Mouse (Mus musculus) frontal cortex, adult (tissue): ENCODE measurements around the gene Trhde.
A peak's percentile ranks its signal among the peaks of the same experiment; 100 is the strongest.

ENCODE experiments used
- ATAC-seq: cut with Nextera tagmentation; 2 replicates; pipeline ENCODE4 v1.9.2; 2017; ENCODE audit warnings: mild to moderate bottlenecking, moderate library complexity, mixed read lengths; ENCODE audit not compliant: low TSS enrichment

Gene Trhde

DNA sequence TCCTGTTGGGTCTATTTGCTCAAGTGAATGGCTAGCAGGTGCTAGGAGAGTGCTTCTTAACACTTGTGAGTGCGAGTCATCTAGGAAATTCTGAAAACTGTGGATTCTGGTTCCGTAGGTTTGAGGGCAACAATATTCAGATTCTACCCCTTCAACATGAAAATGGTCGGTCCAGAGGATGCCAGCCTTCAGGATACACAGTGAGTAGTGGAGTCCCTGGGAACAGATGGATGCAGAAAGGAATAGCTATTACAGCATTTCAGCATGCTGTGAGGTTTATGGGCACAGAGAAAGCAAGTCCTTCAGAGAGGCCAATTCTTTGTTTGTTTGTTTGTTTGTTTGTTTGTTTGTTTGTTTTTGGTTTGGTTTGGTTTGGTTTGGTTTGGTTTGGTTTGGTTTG lies 65.7 kb downstream of the Trhde start:
- no peak for ATAC-seq

DNA sequence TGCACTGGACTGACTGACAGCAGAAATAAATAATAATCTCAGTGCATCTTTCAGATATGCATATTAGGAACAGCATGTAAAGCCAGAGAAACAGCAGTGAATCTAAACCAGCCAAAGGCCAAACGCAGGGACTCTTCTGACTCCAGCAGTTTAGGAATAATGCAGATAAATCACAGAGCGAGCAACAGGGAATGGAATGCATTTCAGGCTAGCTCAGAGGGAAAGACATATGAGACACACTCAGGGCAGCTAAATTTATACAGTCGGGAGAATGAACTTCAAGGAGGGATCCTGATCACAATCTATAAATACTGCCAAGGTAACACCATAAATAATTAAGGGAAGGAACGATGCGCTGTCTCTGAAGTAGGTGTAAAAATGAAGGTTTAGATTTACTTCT lies 66.4 kb downstream of the Trhde start:
- ATAC-seq: no peak

GRCm38 (mm10) chr10:114735111-114735510 lies 67.0 kb downstream of the Trhde start:
- no peak for ATAC-seq

- ATAC-seq: peak; percentile 67; the same call in 1 of the 2 replicates
These were observed 76.5 kb downstream of the Trhde start for GRCm38 (mm10) chr10:114725591-114725990.

DNA sequence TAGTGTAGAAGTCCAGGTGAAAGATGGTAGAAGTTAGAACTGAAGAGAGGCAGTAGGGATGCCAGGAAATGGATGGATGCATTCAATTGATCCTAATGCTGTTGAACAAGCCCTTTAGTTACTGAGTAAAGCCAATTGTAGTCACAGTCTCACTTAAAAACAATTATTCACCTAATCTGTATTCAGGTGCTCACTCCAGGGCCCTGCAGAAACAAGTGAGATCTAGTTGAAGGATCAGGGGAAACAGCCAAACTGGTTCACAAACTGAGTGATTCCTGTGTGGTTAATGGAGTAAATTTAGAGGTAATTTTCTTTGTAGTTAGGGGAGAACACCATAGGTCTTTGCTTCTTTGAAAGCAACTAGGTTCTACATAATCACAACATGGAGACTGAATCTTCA lies 100.3 kb downstream of the Trhde start:
- ATAC-seq: no peak

DNA sequence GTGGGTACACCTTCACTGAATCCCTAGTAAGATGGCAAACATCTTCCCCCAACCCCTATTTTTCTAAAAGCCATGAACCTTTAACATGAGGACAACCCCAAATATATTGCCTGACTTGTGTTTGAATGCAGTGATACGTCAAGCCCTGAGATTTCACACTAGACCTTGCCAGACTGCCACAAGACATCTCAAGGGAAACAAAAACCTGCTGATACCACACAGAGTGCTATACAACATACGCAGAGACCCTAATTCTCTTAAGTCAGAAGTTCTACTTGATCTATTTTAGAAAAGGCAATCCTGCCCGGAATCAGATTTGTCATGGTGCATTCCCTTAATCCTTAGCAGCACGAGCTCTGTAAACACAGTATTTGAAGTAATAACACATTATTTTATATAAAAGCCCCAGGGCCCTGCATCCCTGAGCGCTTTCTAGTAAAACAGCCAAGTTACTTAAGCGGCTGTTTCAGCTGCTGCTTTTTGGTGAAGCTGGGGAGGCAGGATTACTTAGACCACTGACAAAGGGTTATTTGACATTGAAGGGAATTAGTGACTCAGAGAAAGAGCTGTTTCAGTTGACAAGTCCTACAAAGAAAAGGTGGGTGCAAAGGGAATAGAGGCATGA lies 130.2 kb downstream of the Trhde start:
- ATAC-seq: peak; percentile 60

DNA sequence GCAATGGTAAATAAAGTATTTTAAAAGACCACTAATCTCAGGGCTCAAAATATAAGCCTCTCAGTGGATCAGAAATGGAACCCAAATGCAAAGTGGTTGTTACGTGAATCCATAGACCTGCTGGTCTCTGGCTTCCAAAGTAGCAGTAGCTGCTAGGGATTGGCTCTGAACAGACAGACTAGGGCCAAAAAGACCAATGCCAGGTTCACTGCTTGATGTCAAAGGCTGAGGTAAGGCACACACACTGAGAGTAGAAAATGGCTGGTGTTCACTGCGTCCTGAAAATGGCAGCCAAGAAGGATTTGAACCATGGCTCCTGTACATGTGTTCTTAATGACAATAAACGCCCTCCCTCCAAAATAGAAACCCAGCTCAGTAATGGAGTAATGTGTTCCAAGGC lies 209.1 kb downstream of the Trhde start:
- no peak for ATAC-seq

- no peak for ATAC-seq
These were observed 223.2 kb downstream of the Trhde start for GRCm38 (mm10) chr10:114578926-114579325.

- no peak for ATAC-seq
These were observed 234.2 kb downstream of the Trhde start for GRCm38 (mm10) chr10:114567891-114568290.

GRCm38 (mm10) chr10:114509186-114509585 lies 292.9 kb downstream of the Trhde start:
- peak; percentile 96 for ATAC-seq

- ATAC-seq: peak; percentile 96
These were observed 313.3 kb downstream of the Trhde start for GRCm38 (mm10) chr10:114488806-114489205.

GRCm38 (mm10) chr10:114455591-114455990 lies 346.5 kb downstream of the Trhde start:
- no peak for ATAC-seq

DNA sequence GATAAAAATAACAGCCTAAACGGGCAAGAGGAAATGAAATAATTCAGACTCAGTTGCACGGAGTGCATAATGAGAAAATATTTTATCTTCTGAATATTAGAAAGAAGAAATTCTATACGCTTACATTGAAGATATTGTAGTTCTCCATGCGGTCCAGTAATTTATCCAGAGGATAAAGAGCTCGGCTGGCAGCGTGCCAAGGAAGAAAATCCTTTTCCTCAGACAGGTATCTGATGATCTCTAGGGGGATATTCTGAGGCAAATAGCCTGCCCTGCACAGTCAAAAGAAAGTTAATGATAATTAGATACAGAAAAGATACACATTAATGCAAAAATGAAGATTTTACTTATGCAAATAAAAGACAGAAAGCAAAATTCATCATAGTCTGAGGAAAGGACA lies 354.0 kb downstream of the Trhde start:
- no peak for ATAC-seq

- no peak for ATAC-seq
These were observed 383.1 kb downstream of the Trhde start for GRCm38 (mm10) chr10:114418956-114419530.

DNA sequence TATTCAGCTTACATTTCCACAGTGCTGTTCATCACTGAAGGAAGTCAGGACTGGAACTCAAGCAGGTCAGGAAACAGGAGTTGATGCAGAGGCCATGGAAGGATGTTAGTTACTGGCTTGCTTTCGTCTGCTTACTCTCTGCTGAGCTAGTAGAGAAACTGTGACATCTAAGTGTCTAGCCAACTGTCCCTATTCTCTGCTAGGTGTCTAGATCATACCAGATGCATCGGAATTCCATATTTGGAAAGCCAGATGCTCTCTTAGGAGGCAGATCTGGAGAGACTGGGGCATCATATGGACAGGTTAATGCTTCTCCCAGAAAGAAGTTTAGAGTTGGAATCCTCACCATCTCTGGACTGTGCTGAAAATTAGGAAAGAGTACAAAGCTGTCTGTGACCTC lies 386.4 kb downstream of the Trhde start:
- peak; percentile 93 for ATAC-seq

DNA sequence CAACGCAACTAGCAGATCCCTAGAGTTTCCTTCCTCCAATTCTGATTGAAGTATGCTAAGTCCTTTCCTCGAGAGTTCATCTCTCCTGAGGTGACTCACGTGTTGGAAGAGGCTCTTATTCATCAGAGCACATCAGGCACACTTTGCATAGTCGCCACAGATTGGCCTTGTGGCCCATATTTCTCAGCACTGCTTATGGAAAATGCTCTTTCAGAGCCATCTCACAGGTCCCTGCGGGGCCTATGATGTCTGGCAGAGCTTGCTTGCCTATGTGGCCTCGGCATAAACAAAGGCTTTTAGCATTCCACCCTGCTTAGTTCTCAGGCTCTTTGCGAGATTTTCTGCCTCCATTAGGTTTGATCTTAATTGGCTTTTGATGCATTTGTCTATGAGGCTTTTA lies 396.8 kb downstream of the Trhde start:
- ATAC-seq: no peak

- peak; percentile 82 for ATAC-seq
These were observed 398.3 kb downstream of the Trhde start for GRCm38 (mm10) chr10:114403795-114404194.

- ATAC-seq: no peak
These were observed 431.3 kb downstream of the Trhde start for GRCm38 (mm10) chr10:114370804-114371203.

GRCm38 (mm10) chr10:114363442-114363841 lies 438.7 kb downstream of the Trhde start:
- ATAC-seq: no peak

GRCm38 (mm10) chr10:114362631-114363030 lies 439.5 kb downstream of the Trhde start:
- ATAC-seq: no peak
